Mouse (Mus musculus) limb, embryonic 13.5 days (tissue): Measurements from ENCODE around the gene Neurl4. TPM values are rescaled to one million over a fixed set of nuclear protein-coding genes. Genes with fewer than 3 reads are reported as not detected.

Experiments
- ATAC-seq: fragments of 200-750 bp; cut with Nextera tagmentation; 2 replicates; pipeline ENCODE4 v1.8.0; 2017; ENCODE audit warnings: low read depth, moderate number of reproducible peaks, moderate TSS enrichment; ENCODE audit not compliant: low FRiP score
- H3K27ac ChIP-seq: fragments of 300-500 bp; sonication (generic); 2 replicates; pipeline ENCODE4 v1.5.1; 2015; ENCODE audit warnings: inconsistent platforms, mild to moderate bottlenecking, moderate library complexity
- H3K27me3 ChIP-seq: fragments of 300-500 bp; sonication (generic); 2 replicates; pipeline ENCODE4 v1.6.1; 2015; ENCODE audit warnings: mild to moderate bottlenecking, inconsistent platforms
- H3K36me3 ChIP-seq: fragments of 300-500 bp; sonication (generic); 2 replicates; pipeline ENCODE4 v1.6.1; 2015; ENCODE audit warnings: inconsistent platforms, mild to moderate bottlenecking, moderate library complexity
- H3K4me1 ChIP-seq: fragments of 300-500 bp; sonication (generic); 2 replicates; pipeline ENCODE4 v1.6.1; 2015; ENCODE audit warnings: inconsistent platforms
- H3K4me2 ChIP-seq: fragments of 300-500 bp; sonication (generic); replicated peaks from 2 replicates; pipeline ENCODE4 v1.6.1; 2015; ENCODE audit warnings: inconsistent platforms, mild to moderate bottlenecking, moderate library complexity
- H3K4me3 ChIP-seq: fragments of 300-500 bp; sonication (generic); 2 replicates; pipeline ENCODE4 v1.5.1; 2015; ENCODE audit warnings: moderate library complexity, mild to moderate bottlenecking, inconsistent platforms
- H3K9ac ChIP-seq: fragments of 300-500 bp; sonication (generic); 2 replicates; pipeline ENCODE4 v1.6.1; 2015; ENCODE audit warnings: mild to moderate bottlenecking, inconsistent platforms
- H3K9me3 ChIP-seq: fragments of 300-500 bp; sonication (generic); 2 replicates; pipeline ENCODE4 v1.6.1; 2016; ENCODE audit warnings: inconsistent platforms
- WGBS: fragments of 180-500 bp; shearing (Covaris S2); methylation state at CpG from one replicate; pipeline ENCODE4 v1.1.7; 2015; 5-methylcytosine and 5-hydroxymethylcytosine counted together
- polyA plus RNA-seq: library from polyadenylated mRNA; unstranded; fragments of >200 nt; fragmentation: Nextera tagmentation; extraction: Ambion mirVana; gene quantifications from 2 replicates; pipeline ENCODE4 v1.2.1, GENCODE M21; 2015

Gene Neurl4
- polyA plus RNA-seq, 1 experiment from 2014 or later: 12.9 TPM

- no peak overlapping the region for H3K4me3 ChIP-seq
- no peaks in the 10 kb centered on the region for H3K27me3 ChIP-seq
- no peak overlapping the region for H3K9ac ChIP-seq
- peaks cover 7% of the 10 kb centered on the region for H3K4me1 ChIP-seq
- H3K9me3 ChIP-seq: no peaks in the 10 kb centered on the region
- H3K36me3 ChIP-seq: peaks cover 98% of the 10 kb centered on the region
- H3K27ac ChIP-seq: no peak overlapping the region
- 90% methylated on average over 11 of the region's 11 CpGs for WGBS
- ATAC-seq: no peak
- no peak overlapping the region for H3K4me2 ChIP-seq
Observed at GRCm38 (mm10) chr11:69908645-69909044, 7.8 kb downstream of the Neurl4 start.

DNA sequence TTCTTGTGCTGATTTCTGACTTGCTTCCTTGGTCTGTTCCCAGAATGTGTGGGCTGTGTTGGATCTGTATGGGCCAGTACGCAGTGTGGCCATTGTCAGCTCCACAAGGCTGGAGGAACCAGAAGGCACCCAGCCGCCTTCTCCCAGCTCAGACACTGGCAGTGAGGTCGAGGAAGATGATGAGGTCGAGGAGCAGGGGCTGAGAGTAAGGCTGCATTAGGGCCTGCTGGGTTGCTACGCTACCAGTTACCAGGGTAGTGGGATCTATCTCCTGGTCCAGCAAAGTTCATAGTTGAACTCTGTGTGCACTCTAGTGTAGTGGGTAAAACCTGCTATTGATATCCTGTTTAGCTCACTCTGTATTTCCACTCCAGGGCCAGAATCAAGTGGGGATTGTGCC lies 8.3 kb downstream of the Neurl4 start:
- H3K9ac ChIP-seq: no peak overlapping the region
- ATAC-seq: no peak
- WGBS: 94% methylated on average over 5 of the region's 5 CpGs
- H3K9me3 ChIP-seq: no peaks in the 10 kb centered on the region
- no peak overlapping the region for H3K4me2 ChIP-seq
- no peak overlapping the region for H3K4me3 ChIP-seq
- H3K27ac ChIP-seq: no peak overlapping the region
- peaks cover 7% of the 10 kb centered on the region for H3K4me1 ChIP-seq
- H3K36me3 ChIP-seq: peaks cover 93% of the 10 kb centered on the region
- H3K27me3 ChIP-seq: no peaks in the 10 kb centered on the region

GRCm38 (mm10) chr11:69910177-69910576 lies 9.3 kb downstream of the Neurl4 start:
- no peak overlapping the region for H3K9ac ChIP-seq
- H3K36me3 ChIP-seq: peaks cover 88% of the 10 kb centered on the region
- no peaks in the 10 kb centered on the region for H3K27me3 ChIP-seq
- no peaks in the 10 kb centered on the region for H3K9me3 ChIP-seq
- H3K27ac ChIP-seq: no peak overlapping the region
- ATAC-seq: no peak
- peaks cover 14% of the 10 kb centered on the region for H3K4me1 ChIP-seq
- WGBS: 94% methylated on average over 8 of the region's 8 CpGs
- H3K4me3 ChIP-seq: no peak overlapping the region
- no peak overlapping the region for H3K4me2 ChIP-seq

DNA sequence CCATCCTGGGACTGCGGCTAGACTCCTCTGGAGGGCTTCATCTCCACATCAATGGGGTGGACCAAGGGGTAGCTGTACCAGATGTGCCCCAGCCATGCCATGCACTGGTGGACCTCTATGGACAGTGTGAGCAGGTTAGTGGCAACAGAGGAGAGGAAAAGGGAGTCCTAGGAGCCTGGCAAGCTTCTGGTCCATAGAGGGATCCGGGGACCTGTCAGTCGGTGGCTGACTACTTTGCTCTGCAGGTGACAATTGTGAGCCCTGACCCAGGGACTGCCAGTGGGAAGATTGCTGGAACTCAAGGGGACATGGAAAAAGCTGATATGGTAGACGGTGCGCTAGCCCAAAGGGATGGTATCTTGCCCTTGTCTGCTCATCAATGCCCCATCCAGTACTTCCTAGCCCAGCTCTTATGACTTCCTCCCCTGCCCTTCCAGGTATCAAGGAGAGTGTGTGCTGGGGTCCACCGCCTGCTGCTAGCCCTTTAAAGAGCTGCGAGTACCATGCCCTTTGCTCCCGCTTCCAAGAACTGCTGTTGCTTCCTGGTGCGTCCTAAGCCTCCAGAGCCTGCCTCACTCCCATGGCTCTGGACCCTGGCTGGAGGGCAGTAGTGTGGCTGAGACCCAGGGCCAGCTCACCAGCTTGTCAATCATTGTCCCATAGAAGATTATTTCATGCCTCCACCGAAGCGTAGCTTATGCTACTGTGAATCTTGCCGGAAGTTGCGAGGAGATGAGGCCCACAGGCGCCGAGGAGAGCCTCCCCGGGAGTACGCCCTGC lies 10.1 kb downstream of the Neurl4 start:
- Histone ChIP-seq H3K4me1 (peaks cover 22% of the 10 kb centered on the region), H3K4me3 (no peak overlapping the region), H3K9me3 (no peaks in the 10 kb centered on the region), H3K36me3 (peaks cover 88% of the 10 kb centered on the region), H3K9ac (no peak overlapping the region), H3K27me3 (no peaks in the 10 kb centered on the region), H3K4me2 (no peak overlapping the region), H3K27ac (no peak overlapping the region)
- WGBS: 91% methylated on average over 17 of the region's 17 CpGs
- ATAC-seq: no peak

GRCm38 (mm10) chr11:69911701-69912100 lies 10.8 kb downstream of the Neurl4 start:
- Histone ChIP-seq H3K9ac (no peak overlapping the region), H3K27me3 (no peaks in the 10 kb centered on the region), H3K4me3 (no peak overlapping the region), H3K9me3 (no peaks in the 10 kb centered on the region), H3K27ac (no peak overlapping the region), H3K36me3 (peaks cover 88% of the 10 kb centered on the region), H3K4me1 (peaks cover 27% of the 10 kb centered on the region), H3K4me2 (no peak overlapping the region)
- ATAC-seq: no peak
- WGBS: 98% methylated on average over 6 of the region's 6 CpGs

DNA sequence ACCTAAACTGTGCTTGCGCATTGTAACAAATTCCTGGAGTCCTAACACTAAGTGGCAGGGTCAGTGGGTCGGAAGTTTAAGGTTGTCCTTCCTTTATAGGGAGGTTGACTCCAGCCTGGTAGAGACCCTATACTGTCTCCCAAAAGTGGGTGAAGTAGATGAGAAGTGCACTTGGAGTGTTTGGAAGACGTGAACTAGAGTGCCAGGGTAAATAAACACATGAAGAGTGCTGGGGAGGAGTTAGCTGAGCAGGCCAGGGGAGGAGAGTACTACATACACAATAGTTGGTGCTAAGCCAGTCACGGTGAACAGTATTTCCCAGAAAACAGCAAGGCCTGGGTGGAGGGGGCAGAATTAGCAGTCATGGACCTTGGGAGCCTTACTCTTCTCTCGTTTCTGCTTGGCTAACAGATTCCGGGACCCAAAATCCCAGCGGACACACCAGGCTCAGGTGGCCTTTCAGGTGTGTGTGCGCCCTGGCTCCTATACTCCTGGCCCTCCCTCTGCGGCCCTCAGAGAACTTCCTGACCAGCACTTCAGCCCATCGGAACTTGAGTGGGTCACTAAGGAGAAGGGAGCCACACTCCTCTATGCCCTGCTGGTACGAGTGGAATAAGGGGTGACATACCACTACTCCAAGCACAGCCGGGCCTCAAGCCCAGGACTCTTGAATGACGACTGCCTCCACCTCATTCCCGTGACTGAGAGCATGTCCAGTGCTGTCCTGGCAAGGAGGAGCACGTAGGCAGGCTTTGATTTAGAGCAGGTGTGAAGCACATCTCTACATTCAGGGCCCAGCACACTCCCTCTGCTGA lies 12.1 kb downstream of the Neurl4 start:
- H3K4me1 ChIP-seq: peaks cover 27% of the 10 kb centered on the region
- peak overlapping the region; percentile 92 for H3K9ac ChIP-seq
- H3K27ac ChIP-seq: peak overlapping the region; percentile 92; the same call in 1 of the 2 replicates
- no peaks in the 10 kb centered on the region for H3K9me3 ChIP-seq
- WGBS: 78% methylated on average over 15 of the region's 15 CpGs
- H3K36me3 ChIP-seq: peaks cover 88% of the 10 kb centered on the region
- ATAC-seq: no peak
- peak overlapping the region; percentile 81 for H3K4me2 ChIP-seq
- peak overlapping the region; percentile 87 for H3K4me3 ChIP-seq
- H3K27me3 ChIP-seq: no peaks in the 10 kb centered on the region

GRCm38 (mm10) chr11:69913554-69914371 lies 12.9 kb downstream of the Neurl4 start, which contains the start of gene Gps2:
Gene Gps2 (plus strand): TSS chr11:69913888.
- WGBS: 2% methylated on average over 61 of the region's 61 CpGs
- Histone ChIP-seq H3K9me3 (no peaks in the 10 kb centered on the region), H3K36me3 (peaks cover 88% of the 10 kb centered on the region), H3K27ac (peak within 1 kb of the TSS; percentile 92), H3K27me3 (no peaks in the 10 kb centered on the region), H3K4me2 (peak within 1 kb of the TSS; percentile 81), H3K4me3 (peak within 1 kb of the TSS; percentile 87), H3K9ac (peak within 1 kb of the TSS; percentile 92), H3K4me1 (peaks cover 35% of the 10 kb centered on the region)
- peak; percentile 91 for ATAC-seq

DNA sequence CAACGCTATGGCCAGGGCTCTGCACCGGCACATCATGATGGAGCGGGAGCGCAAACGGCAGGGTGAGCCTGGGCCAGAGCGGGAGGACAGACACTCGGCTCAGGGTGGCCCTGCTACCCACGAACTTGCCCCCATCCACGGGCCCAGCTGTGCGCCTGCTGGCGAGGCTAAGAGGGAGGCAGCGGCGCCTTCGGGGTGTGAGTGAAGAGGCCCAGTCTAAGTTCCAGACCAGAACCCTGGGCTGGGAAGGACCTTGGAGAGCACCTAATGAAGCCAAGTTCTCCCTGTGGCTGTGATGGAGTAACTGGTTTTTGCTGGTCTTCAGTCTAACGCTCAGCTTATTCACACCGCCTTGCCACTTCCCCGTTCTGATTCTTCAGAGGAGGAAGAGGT lies 13.5 kb downstream of the Neurl4 start:
- Histone ChIP-seq H3K4me3 (peak overlapping the region; percentile 87), H3K9ac (peak overlapping the region; percentile 92), H3K27ac (peak overlapping the region; percentile 92), H3K4me2 (peak overlapping the region; percentile 81), H3K27me3 (no peaks in the 10 kb centered on the region), H3K9me3 (no peaks in the 10 kb centered on the region), H3K36me3 (peaks cover 88% of the 10 kb centered on the region), H3K4me1 (peaks cover 41% of the 10 kb centered on the region)
- WGBS: under 1% methylated on average over 17 of the region's 17 CpGs
- ATAC-seq: no peak

DNA sequence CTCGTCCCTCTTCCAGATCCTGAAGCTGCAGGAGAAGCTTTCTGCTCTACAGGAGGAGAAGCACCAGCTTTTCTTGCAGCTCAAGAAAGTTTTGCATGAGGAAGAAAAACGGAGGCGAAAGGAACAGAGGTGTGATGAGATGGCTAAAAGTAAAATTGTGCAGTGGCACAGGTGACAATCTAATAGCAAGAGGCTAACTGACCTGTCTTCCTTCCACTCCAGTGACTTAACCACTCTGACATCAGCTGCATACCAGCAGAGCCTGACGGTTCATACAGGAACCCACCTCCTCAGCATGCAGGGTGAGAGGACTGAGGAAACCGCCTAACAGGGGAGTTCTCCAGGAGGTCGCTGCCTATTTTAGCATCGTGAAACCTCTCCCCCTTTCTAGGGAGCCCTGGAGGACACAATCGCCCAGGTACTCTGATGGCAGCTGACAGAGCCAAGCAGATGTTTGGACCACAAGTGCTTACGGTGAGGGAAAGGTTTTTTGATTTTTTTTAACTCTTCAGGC lies 14.1 kb downstream of the Neurl4 start:
- Histone ChIP-seq H3K4me3 (peak overlapping the region; percentile 87), H3K27ac (no peak overlapping the region), H3K9me3 (no peaks in the 10 kb centered on the region), H3K4me1 (peaks cover 45% of the 10 kb centered on the region), H3K9ac (peak overlapping the region; percentile 92), H3K4me2 (peak overlapping the region; percentile 81), H3K27me3 (no peaks in the 10 kb centered on the region), H3K36me3 (peaks cover 84% of the 10 kb centered on the region)
- no peak for ATAC-seq
- 32% methylated on average over 9 of the region's 9 CpGs for WGBS

DNA sequence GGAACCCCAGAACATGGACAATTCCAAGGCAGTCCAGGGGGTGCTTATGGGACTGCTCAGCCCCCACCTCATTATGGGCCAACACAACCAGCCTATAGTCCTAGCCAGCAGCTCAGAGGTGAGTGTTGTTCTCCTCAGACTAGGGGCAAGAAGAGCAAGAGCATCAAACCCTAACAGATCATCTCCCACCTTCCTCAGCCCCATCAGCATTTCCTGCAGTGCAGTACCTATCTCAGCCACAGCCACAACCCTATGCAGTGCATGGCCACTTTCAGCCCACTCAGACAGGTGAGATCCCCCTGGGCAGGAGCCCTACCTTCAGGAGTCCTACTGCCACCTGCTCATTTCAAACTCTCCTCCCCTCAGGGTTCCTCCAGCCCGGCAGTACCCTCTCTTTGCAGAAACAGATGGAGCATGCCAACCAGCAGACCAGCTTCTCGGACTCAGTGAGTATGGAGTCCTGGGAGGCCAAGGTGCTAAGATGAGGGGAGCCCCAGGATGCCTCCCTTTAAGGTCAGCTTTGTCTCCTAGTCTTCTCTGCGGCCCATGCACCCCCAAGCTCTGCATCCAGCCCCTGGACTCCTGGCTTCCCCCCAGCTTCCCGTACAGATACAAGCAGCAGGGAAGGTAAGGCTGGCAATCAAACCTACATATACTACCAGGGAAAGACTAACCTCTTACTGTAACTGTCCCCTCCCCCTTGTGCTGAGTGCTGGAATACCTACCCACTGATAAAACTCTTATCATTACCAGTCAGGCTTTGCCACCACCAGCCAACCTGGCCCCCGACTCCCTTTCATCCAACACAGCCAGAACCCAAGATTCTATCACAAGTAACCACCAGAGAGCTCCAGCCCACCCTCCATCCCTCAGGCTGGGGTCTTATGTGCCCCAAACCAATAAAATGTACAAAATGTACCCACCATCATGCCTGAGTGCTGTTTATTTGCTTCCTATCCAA lies 15.1 kb downstream of the Neurl4 start:
- H3K4me3 ChIP-seq: peak overlapping the region; percentile 87
- H3K9ac ChIP-seq: peak overlapping the region; percentile 3; the same call in 1 of the 2 replicates
- peaks cover 45% of the 10 kb centered on the region for H3K4me1 ChIP-seq
- H3K4me2 ChIP-seq: peak overlapping the region; percentile 81
- H3K36me3 ChIP-seq: peaks cover 74% of the 10 kb centered on the region
- H3K27me3 ChIP-seq: no peaks in the 10 kb centered on the region
- H3K9me3 ChIP-seq: no peaks in the 10 kb centered on the region
- no peak overlapping the region for H3K27ac ChIP-seq
- 76% methylated on average over 5 of the region's 5 CpGs for WGBS
- ATAC-seq: no peak
